Mouse (Mus musculus): Measurements from ENCODE around the gene Nat8f7. TPM values are rescaled to one million over a fixed set of nuclear protein-coding genes. Genes with fewer than 3 reads are reported as not detected.

The Nat8f7 gene
- polyA plus RNA-seq (2015; fragmentation: Nextera tagmentation; extraction: Ambion mirVana), result 0.15 TPM in 1 of 2 replicates, not detected in the other

DNA sequence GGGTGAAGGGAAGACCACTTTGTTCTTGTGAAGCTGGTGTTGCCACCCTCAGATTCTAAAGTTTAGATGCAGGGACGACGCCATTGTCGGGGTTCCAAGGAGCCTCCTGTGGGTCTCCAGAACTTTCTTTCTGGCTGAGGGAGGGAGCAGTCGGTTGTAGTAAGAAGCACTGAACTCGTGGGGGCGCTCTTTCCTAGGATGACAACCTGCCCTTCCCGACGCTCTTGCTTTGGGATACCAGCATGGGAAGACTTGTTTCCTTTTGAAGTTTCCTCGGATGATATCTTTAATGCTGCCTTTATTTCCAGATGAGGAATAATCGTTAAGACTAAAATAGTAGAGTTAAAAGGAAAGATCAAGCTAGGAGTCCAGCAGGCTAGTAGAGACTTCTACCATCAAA, at the start of gene Nat8f7:
Gene Nat8f7, minus strand, starts transcription at position 101 of the 400 bp plus-strand sequence.

Small RNA genes within 50 kb of the gene (microRNA-seq; reads per million reads assigned to microRNA genes)
- not detected for gene Gm27317 (ENCODE audit: borderline replicate concordance, insufficient number of aligned reads)

Other genes with a start within 250 kb of the Nat8f7 start
- gene Fbxo41, start 210.2 kb downstream of the Nat8f7 start, polyA plus RNA-seq (2015; fragmentation: Nextera tagmentation; extraction: Ambion mirVana), result 0.48 and 0.96 TPM in 2 replicates
- gene Egr4, start 199.6 kb downstream of the Nat8f7 start, polyA plus RNA-seq (2015; fragmentation: Nextera tagmentation; extraction: Ambion mirVana), result 0.05 TPM in 1 of 2 replicates, not detected in the other
- 1.7 and 2.9 TPM in 2 replicates for gene Alms1, start 125.7 kb downstream of the Nat8f7 start, polyA plus RNA-seq (2015; fragmentation: Nextera tagmentation; extraction: Ambion mirVana)
- gene Nat8f3, start 52.5 kb upstream of the Nat8f7 start, polyA plus RNA-seq (2015; fragmentation: Nextera tagmentation; extraction: Ambion mirVana), result 0.15 TPM in 1 of 2 replicates, not detected in the other
- gene Nat8f6, start 107.7 kb upstream of the Nat8f7 start, polyA plus RNA-seq (2015; fragmentation: Nextera tagmentation; extraction: Ambion mirVana), result not detected in 2 replicates
- 0.17 and 1.4 TPM in 2 replicates for gene Nat8f5, start 107.8 kb upstream of the Nat8f7 start, polyA plus RNA-seq (2015; fragmentation: Nextera tagmentation; extraction: Ambion mirVana)
- gene Nat8, start 118.9 kb upstream of the Nat8f7 start, polyA plus RNA-seq (2015; fragmentation: Nextera tagmentation; extraction: Ambion mirVana), result 0.55 and 1.5 TPM in 2 replicates
- 0.14 and 0.19 TPM in 2 replicates for gene Nat8f2, start 156.0 kb upstream of the Nat8f7 start, polyA plus RNA-seq (2015; fragmentation: Nextera tagmentation; extraction: Ambion mirVana)
- gene Nat8f4, start 191.7 kb upstream of the Nat8f7 start, polyA plus RNA-seq (2015; fragmentation: Nextera tagmentation; extraction: Ambion mirVana), result 5.2 and 12.2 TPM in 2 replicates
- 69.0 and 77.5 TPM in 2 replicates for gene Tprkb, start 198.7 kb upstream of the Nat8f7 start, polyA plus RNA-seq (2015; fragmentation: Nextera tagmentation; extraction: Ambion mirVana)
- gene Nat8f1, start 202.5 kb upstream of the Nat8f7 start, polyA plus RNA-seq (2015; fragmentation: Nextera tagmentation; extraction: Ambion mirVana), result 62.4 and 80.9 TPM in 2 replicates
- 26.2 and 34.7 TPM in 2 replicates for gene Dusp11, start 248.5 kb upstream of the Nat8f7 start, polyA plus RNA-seq (2015; fragmentation: Nextera tagmentation; extraction: Ambion mirVana)